Mouse (Mus musculus): Measurements from ENCODE around the gene 4931406P16Rik. TPM values are rescaled to one million over a fixed set of nuclear protein-coding genes. Genes with fewer than 3 reads are reported as not detected.

4931406P16Rik gene
- total and polyA plus RNA-seq, 2 experiments from 2014 or later = 21.3 to 55.7 TPM

- TF ChIP-seq CTCF (IDR thresholded peaks at IDR 0.05; ENCODE audit: low read depth) = no peak
- no peaks in the 10 kb centered on the region for H3K9me3 ChIP-seq (ENCODE audit: low read length)
- H3K27me3 ChIP-seq (ENCODE audit: insufficient read depth, low read length) = no peaks in the 10 kb centered on the region
- H3K4me3 ChIP-seq (ENCODE audit: low read depth, low read length) = no peak overlapping the region
- ATAC-seq = no peak
- no peak overlapping the region for H3K27ac ChIP-seq (ENCODE audit: low read depth, low read length)
- 0 out of 2 replicates have a peak, but pooled peaks cover 4% of the 10 kb centered on the region for H3K4me1 ChIP-seq (ENCODE audit: insufficient read depth)
- DNase-seq = no peak
- H3K36me3 ChIP-seq (ENCODE audit: insufficient read depth) = peaks cover 42% of the 10 kb centered on the region
- 81% methylated on average over 5 of the region's 5 CpGs for WGBS
- no peak overlapping the region for H3K4me2 ChIP-seq (ENCODE audit: low read depth)
- no peak overlapping the region for H3K9ac ChIP-seq
Measured at GRCm38 (mm10) chr7:34235602-34236001, 77.7 kb downstream of the 4931406P16Rik start.

GRCm38 (mm10) chr7:34234610-34235561 is 78.5 kb downstream of the 4931406P16Rik start:
- H3K9ac ChIP-seq = peak overlapping the region; percentile 48
- ATAC-seq = 0 out of 2 replicates have a peak, but pooled peaks have one; percentile 2
- TF ChIP-seq CTCF (IDR thresholded peaks at IDR 0.05; ENCODE audit: low read depth) = no peak
- no peaks in the 10 kb centered on the region for H3K9me3 ChIP-seq (ENCODE audit: low read length)
- H3K36me3 ChIP-seq (ENCODE audit: insufficient read depth) = peaks cover 37% of the 10 kb centered on the region
- peak overlapping the region; percentile 74 for H3K27ac ChIP-seq (ENCODE audit: low read depth, low read length)
- H3K4me2 ChIP-seq (ENCODE audit: low read depth) = peak overlapping the region; percentile 65
- 1% methylated on average over 17 of the region's 17 CpGs for WGBS
- peak overlapping the region; percentile 52 for H3K4me3 ChIP-seq (ENCODE audit: low read depth, low read length)
- DNase-seq = no peak
- 0 out of 2 replicates have a peak, but pooled peaks cover 4% of the 10 kb centered on the region for H3K4me1 ChIP-seq (ENCODE audit: insufficient read depth)
- no peaks in the 10 kb centered on the region for H3K27me3 ChIP-seq (ENCODE audit: insufficient read depth, low read length)

GRCm38 (mm10) chr7:34233909-34234609 is 79.3 kb downstream of the 4931406P16Rik start:
- TF ChIP-seq CTCF (IDR thresholded peaks at IDR 0.05; ENCODE audit: low read depth) = no peak
- Histone ChIP-seq H3K9me3 (ENCODE audit: low read length) (no peaks in the 10 kb centered on the region), H3K36me3 (ENCODE audit: insufficient read depth) (peaks cover 28% of the 10 kb centered on the region), H3K27me3 (ENCODE audit: insufficient read depth, low read length) (no peaks in the 10 kb centered on the region), H3K27ac (ENCODE audit: low read depth, low read length) (peak overlapping the region; percentile 74), H3K9ac (peak overlapping the region; percentile 48), H3K4me3 (ENCODE audit: low read depth, low read length) (peak overlapping the region; percentile 52), H3K4me2 (ENCODE audit: low read depth) (peak overlapping the region; percentile 65), H3K4me1 (ENCODE audit: insufficient read depth) (0 out of 2 replicates have a peak, but pooled peaks cover 8% of the 10 kb centered on the region)
- under 1% methylated on average over 46 of the region's 46 CpGs for WGBS
- DNase-seq = peak; percentile 99
- peak; percentile 95 for ATAC-seq

GRCm38 (mm10) chr7:34232785-34233725 is 80.3 kb downstream of the 4931406P16Rik start:
- no peaks in the 10 kb centered on the region for H3K27me3 ChIP-seq (ENCODE audit: insufficient read depth, low read length)
- H3K9ac ChIP-seq = peak overlapping the region; percentile 39; the same call in 1 of the 2 replicates
- WGBS = 38% methylated on average over 7 of the region's 7 CpGs
- no peaks in the 10 kb centered on the region for H3K9me3 ChIP-seq (ENCODE audit: low read length)
- DNase-seq = no peak
- TF ChIP-seq CTCF (IDR thresholded peaks at IDR 0.05; ENCODE audit: low read depth) = no peak
- H3K36me3 ChIP-seq (ENCODE audit: insufficient read depth) = peaks cover 21% of the 10 kb centered on the region
- 0 out of 2 replicates have a peak, but pooled peaks cover 11% of the 10 kb centered on the region for H3K4me1 ChIP-seq (ENCODE audit: insufficient read depth)
- peak overlapping the region; percentile 65 for H3K4me2 ChIP-seq (ENCODE audit: low read depth)
- no peak for ATAC-seq
- peak overlapping the region; percentile 52 for H3K4me3 ChIP-seq (ENCODE audit: low read depth, low read length)
- H3K27ac ChIP-seq (ENCODE audit: low read depth, low read length) = peak overlapping the region; percentile 74

GRCm38 (mm10) chr7:34230116-34230515 is 83.2 kb downstream of the 4931406P16Rik start, which contains the start of gene Gpi1:
Gpi1 (minus strand) TSS chr7:34230336.
- DNase-seq (peak; percentile 77), ATAC-seq (peak; percentile 37)
- WGBS = under 1% methylated on average over 36 of the region's 39 CpGs
- H3K9me3 ChIP-seq (ENCODE audit: low read length) = no peaks in the 10 kb centered on the region
- H3K4me1 ChIP-seq (ENCODE audit: insufficient read depth) = 0 out of 2 replicates have a peak, but pooled peaks cover 9% of the 10 kb centered on the region
- H3K4me3 ChIP-seq (ENCODE audit: low read depth, low read length) = peak within 1 kb of the TSS; percentile 62
- TF ChIP-seq CTCF (IDR thresholded peaks at IDR 0.05; ENCODE audit: low read depth) = peak; percentile 43
- no peaks in the 10 kb centered on the region for H3K27me3 ChIP-seq (ENCODE audit: insufficient read depth, low read length)
- peak within 1 kb of the TSS; percentile 80 for H3K4me2 ChIP-seq (ENCODE audit: low read depth)
- H3K9ac ChIP-seq = peak within 1 kb of the TSS; percentile 59
- peak within 1 kb of the TSS; percentile 57 for H3K27ac ChIP-seq (ENCODE audit: low read depth, low read length)
- H3K36me3 ChIP-seq (ENCODE audit: insufficient read depth) = peaks cover 16% of the 10 kb centered on the region

GRCm38 (mm10) chr7:34229691-34230111 is 83.7 kb downstream of the 4931406P16Rik start:
- no peak for TF ChIP-seq CTCF (IDR thresholded peaks at IDR 0.05; ENCODE audit: low read depth)
- peak overlapping the region; percentile 62 for H3K4me3 ChIP-seq (ENCODE audit: low read depth, low read length)
- peak overlapping the region; percentile 80 for H3K4me2 ChIP-seq (ENCODE audit: low read depth)

More at GRCm38 (mm10) chr7:34229691-34230111, 83.7 kb downstream of the 4931406P16Rik start:
- ATAC-seq (no peak), DNase-seq (peak; percentile 42)
- Histone ChIP-seq H3K36me3 (ENCODE audit: insufficient read depth) (peaks cover 16% of the 10 kb centered on the region), H3K9ac (peak overlapping the region; percentile 59), H3K27me3 (ENCODE audit: insufficient read depth, low read length) (no peaks in the 10 kb centered on the region), H3K9me3 (ENCODE audit: low read length) (no peaks in the 10 kb centered on the region), H3K4me1 (ENCODE audit: insufficient read depth) (0 out of 2 replicates have a peak, but pooled peaks cover 7% of the 10 kb centered on the region), H3K27ac (ENCODE audit: low read depth, low read length) (peak overlapping the region; percentile 57; the same call in 1 of the 2 replicates)
- WGBS = under 1% methylated on average over 18 of the region's 19 CpGs

All from forebrain, postnatal 0 days (tissue).